Mouse (Mus musculus) lung, adult 2 months (tissue): ENCODE results near the gene Slc9a4. TPM values are rescaled to one million over a fixed set of nuclear protein-coding genes. Genes with fewer than 3 reads are reported as not detected.
"Not testable (repeated sequence)": the region's sequence is repeated elsewhere in the genome, so short reads cannot be mapped to it uniquely, and the experiment has no call there.

Experiments
- DNase-seq: peaks from one replicate; pipeline ENCODE4 v3.0.0; 2022
- H3K4me1 ChIP-seq: fragments of 200-500 bp; 2 replicates; pipeline ENCODE4 v1.6.1; 2011; ENCODE audit warnings: low read length; ENCODE audit not compliant: control insufficient read depth, insufficient read depth
- H3K4me3 ChIP-seq: fragments of 200-500 bp; replicated peaks from 2 replicates; pipeline ENCODE3; 2011; ENCODE audit warnings: low read depth, mild to moderate bottlenecking, control low read depth, low read length; ENCODE audit errors: extremely low read depth
- CTCF ChIP-seq: fragments of 200-500 bp; IDR thresholded peaks from 2 replicates; pipeline ENCODE4 v1.5.1; 2011; ENCODE audit warnings: mild to moderate bottlenecking, low read length, control low read depth; ENCODE audit not compliant: insufficient read depth
- POLR2A ChIP-seq: fragments of 200-500 bp; IDR thresholded peaks from 2 replicates; pipeline ENCODE4 v1.6.1; 2011; ENCODE audit warnings: low read depth, mild to moderate bottlenecking, control low read depth, low read length, borderline replicate concordance; ENCODE audit errors: extremely low read depth
- WGBS: fragments of 180-500 bp; shearing (Covaris S2); methylation state at CpG from one replicate; pipeline ENCODE4 v1.1.7; 2018; 5-methylcytosine and 5-hydroxymethylcytosine counted together
- polyA plus RNA-seq: library from polyadenylated mRNA; depleted of rRNA; stranded (reverse); fragments of >200 nt; gene quantifications from 2 replicates; pipeline ENCODE4 v1.2.3, GENCODE M21; 2012

Slc9a4 gene
- polyA plus RNA-seq, 1 experiment, result 1.7 TPM

DNA sequence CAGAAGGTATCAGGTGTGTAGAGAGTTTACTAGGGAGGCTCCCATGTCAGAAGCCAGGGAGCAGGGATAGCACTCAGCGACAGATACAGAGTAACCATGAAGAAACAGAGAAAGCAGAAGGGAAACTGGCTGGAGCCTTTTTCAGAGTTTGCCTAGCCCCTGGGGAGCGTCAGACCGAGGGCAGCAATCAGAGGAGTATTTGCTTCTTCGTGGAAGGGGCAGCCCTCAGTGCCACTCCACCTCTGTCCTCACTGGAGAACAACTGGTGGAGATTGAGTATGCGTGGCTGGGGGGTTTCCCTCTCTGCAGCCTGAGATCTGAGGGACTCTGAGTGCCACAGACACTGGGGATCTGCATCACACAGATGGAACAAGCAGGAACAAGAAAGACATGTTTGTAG, 17.9 kb downstream of the Slc9a4 start:
- WGBS, result 48% methylated on average over 5 of the region's 5 CpGs

DNA sequence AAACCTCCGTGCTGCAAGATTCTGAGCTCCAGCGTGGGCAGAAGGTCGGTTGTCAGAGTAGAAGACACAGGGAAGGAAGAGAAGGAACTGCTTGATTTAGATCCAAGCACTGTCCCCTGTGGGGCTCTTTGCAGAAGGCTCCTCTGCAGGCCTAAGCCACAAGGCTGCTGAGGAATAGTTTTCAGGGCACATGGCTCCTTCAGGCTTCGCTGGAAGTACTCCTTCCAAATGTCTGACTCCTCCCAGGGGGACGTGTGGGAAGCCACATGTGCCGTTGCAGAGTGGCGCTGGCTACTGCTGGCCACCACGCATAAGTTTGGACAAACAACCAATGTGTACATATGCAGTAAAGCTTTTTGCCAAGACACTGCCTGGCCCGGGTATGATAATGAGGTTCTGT, 19.8 kb downstream of the Slc9a4 start:
- not testable (repeated sequence) for H3K4me3 ChIP-seq, H3K4me1 ChIP-seq, DNase-seq
- 80% methylated on average over 9 of the region's 9 CpGs for WGBS

More for the DNA sequence above, 17.9 kb downstream of the Slc9a4 start:
- H3K4me1 ChIP-seq, result no peaks in the 10 kb centered on the region
- no peak overlapping the region for H3K4me3 ChIP-seq
- TF ChIP-seq POLR2A (no peak), CTCF (no peak)
- no peak for DNase-seq

DNA sequence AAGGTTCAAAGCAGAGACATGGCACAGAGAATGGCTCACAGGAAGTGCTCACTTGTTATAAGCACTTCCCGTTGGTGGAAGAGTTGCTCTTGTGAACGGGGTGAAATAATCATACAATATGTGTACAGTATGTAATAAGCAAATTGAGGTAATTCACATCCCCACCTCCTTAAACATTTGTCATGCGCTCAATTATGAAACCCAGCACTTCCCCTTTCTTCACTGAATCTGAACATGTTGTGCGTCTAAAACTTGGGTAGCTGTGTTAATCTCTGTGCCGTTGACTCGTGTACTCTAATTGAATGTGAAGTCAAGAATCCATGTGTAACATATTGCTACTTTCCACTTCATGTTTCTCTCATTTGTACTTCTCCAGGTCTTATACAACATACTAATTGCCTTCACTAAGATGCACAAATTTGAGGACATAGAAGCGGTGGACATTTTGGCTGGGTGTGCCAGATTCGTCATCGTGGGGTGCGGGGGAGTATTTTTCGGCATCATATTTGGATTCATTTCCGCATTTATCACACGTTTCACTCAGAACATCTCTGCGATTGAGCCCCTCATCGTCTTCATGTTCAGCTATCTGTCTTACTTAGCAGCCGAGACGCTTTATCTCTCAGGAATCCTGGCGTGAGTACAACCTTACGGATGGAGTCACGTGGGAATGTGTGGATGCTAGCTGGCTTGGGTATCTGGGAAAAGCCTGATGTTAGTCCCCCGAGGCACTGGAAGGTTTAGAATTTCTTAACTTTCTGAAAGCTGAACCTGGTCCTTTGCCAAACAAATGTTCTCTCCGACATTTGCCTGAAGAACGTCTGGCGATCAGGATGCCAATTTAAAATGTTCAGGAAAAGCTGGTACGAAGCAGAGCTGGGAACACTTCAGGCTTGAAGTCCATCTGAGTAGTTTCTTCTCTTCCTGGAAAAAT, 20.8 kb downstream of the Slc9a4 start:
- TF ChIP-seq POLR2A (no peak), CTCF (no peak)
- Histone ChIP-seq H3K4me1 (no peaks in the 10 kb centered on the region), H3K4me3 (no peak overlapping the region)
- no peak for DNase-seq
- WGBS, result 72% methylated on average over 25 of the region's 25 CpGs

DNA sequence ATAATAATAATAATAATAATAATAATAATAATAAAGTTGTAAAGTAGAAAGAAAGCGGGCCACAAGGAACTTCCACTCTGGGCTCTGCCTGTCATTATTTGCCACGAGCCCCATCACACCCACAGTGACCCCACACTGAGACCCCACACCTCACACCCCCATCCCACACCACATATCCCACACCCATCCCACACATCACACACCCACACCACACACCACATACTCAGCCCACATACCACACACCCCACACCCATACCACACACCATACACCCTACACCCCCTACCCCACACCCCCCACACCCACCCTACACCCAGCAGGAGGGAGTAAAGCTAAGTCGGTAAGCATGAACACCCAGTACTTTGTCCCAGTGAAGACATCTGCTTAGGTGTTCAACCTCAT, 21.6 kb downstream of the Slc9a4 start:
- 76% methylated on average over 3 of the region's 3 CpGs for WGBS
- DNase-seq, result no peak
- TF ChIP-seq POLR2A, result no peak
- Histone ChIP-seq H3K4me1 (no peaks in the 10 kb centered on the region), H3K4me3 (no peak overlapping the region)

DNA sequence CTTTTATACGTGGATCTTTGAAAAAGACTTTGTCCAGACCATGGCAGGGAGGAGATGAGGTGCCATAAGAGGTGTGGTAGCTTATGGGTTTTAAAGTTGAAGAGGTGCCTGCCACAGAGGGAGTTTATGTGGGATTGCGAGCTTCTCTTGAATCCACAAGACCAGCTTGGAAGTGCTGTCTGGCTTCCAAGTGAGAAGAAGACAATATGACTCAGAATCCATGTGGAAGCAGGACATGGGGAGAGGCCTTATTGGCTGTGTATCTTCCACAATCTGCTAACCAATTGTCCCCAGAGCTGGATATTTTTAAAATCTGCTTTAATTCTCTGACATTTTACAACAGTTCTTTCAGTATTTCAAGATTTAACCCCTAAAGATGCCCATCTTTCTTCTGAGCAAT, 33.3 kb downstream of the Slc9a4 start:
- H3K4me1 ChIP-seq, result no peaks in the 10 kb centered on the region
- DNase-seq, result no peak

GRCm38 (mm10) chr1:40619093-40619492, 39.2 kb downstream of the Slc9a4 start:
- Histone ChIP-seq H3K4me3 (no peak overlapping the region), H3K4me1 (no peaks in the 10 kb centered on the region)
- TF ChIP-seq POLR2A, result no peak
- no peak for TF ChIP-seq CTCF
- 71% methylated on average over 5 of the region's 5 CpGs for WGBS
- no peak for DNase-seq

More for the DNA sequence above, 33.3 kb downstream of the Slc9a4 start:
- TF ChIP-seq CTCF (no peak), POLR2A (no peak)
- WGBS, result 83% methylated on average over 2 of the region's 2 CpGs
- H3K4me3 ChIP-seq, result no peak overlapping the region

- no peak for TF ChIP-seq POLR2A
- no peak for TF ChIP-seq CTCF
- 54% methylated on average over 5 of the region's 5 CpGs for WGBS
- Histone ChIP-seq H3K4me1 (no peaks in the 10 kb centered on the region), H3K4me3 (no peak overlapping the region)
- DNase-seq, result no peak
Measured at GRCm38 (mm10) chr1:40619871-40620270, 40.0 kb downstream of the Slc9a4 start.

DNA sequence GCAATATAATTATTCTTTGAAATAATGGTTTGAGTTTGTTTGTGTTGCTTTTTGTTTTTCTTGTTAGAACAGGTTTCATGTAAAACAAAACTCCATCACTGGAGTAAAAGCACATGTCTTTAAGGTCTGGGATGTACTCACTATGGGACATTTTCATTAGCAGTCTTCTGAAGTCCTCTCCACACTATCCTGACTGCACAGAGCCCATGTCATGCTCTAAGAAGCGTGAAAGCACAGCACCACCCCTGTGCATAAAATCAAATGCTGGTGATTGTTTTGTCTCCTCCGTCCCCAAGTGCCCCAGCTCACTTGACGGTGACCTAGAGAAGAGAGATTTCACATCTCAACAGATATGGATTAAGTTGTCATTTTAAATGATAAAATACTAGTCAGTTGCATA, 45.1 kb downstream of the Slc9a4 start:
- H3K4me3 ChIP-seq, result no peak overlapping the region
- WGBS, result 79% methylated on average over 3 of the region's 3 CpGs
- no peaks in the 10 kb centered on the region for H3K4me1 ChIP-seq
- DNase-seq, result no peak
- TF ChIP-seq POLR2A (no peak), CTCF (no peak)

GRCm38 (mm10) chr1:40626954-40627353, 47.1 kb downstream of the Slc9a4 start:
- no peak for DNase-seq
- no peak for TF ChIP-seq CTCF
- TF ChIP-seq POLR2A, result no peak
- Histone ChIP-seq H3K4me3 (no peak overlapping the region), H3K4me1 (no peaks in the 10 kb centered on the region)

DNA sequence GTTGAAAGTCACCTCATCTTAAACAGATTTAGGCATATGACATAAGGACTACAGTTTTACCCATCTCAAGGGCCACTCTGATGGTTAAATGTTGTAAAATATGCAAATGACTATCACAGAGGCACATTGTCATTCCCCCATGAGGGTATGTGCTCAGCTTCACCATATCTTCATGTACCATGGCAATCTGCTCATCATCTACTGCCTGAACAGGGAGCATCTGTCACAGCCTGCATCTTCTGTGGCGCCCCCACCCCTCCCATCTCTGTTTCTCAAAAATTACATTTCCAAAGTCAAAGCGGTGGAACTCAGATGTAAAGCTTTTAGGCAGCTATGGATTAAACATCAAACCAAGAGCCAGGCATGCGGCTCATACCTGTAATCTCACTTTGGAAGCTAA, 48.6 kb downstream of the Slc9a4 start:
- H3K4me3 ChIP-seq, result no peak overlapping the region
- 84% methylated on average over 3 of the region's 3 CpGs for WGBS
- H3K4me1 ChIP-seq, result no peaks in the 10 kb centered on the region
- DNase-seq, result no peak
- TF ChIP-seq POLR2A (no peak), CTCF (no peak)
